Mouse (Mus musculus): Measurements from ENCODE around the gene Fam234b. TPM values are rescaled to one million over a fixed set of nuclear protein-coding genes. Genes with fewer than 3 reads are reported as not detected.

The Fam234b gene
- polyA plus RNA-seq, 1 experiment from 2014 or later = 25.2 TPM

DNA sequence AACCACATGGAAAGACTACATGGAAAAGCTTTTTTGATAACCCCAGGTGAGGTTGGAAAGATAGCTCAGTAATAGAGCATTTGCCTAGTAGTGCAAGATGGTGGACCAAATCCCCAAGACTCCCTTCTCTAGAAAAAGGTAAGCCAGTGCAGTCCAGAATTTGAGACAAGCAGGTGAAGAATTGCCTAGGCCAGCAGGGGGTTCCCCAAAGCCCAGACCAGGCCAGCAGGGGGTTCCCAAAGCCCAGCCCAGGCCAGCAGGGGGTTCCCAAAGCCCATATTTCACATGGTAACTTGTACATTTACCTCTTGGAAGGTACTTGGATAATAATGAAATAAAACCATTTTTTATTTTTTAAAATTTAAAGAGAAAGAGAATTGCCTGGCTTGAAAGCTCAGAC is 20.5 kb upstream of the Fam234b start:
- H3K27ac ChIP-seq (ENCODE audit: low read depth) = no peak overlapping the region
- H3K4me3 ChIP-seq (ENCODE audit: low read depth, low read length) = no peak overlapping the region
- no peak for TF ChIP-seq CTCF (IDR thresholded peaks at IDR 0.05; ENCODE audit: low read depth)
- no peak overlapping the region for H3K9ac ChIP-seq
- ATAC-seq (ENCODE audit: insufficient read depth) (no peak), DNase-seq (no peak)
- no peak overlapping the region for H3K4me2 ChIP-seq
- no peaks in the 10 kb centered on the region for H3K9me3 ChIP-seq (ENCODE audit: low read depth, low read length)
- no peaks in the 10 kb centered on the region for H3K27me3 ChIP-seq (ENCODE audit: insufficient read depth, low read length)
- no peaks in the 10 kb centered on the region for H3K36me3 ChIP-seq (ENCODE audit: insufficient read depth)
- H3K4me1 ChIP-seq (ENCODE audit: insufficient read depth) = no peaks in the 10 kb centered on the region

DNA sequence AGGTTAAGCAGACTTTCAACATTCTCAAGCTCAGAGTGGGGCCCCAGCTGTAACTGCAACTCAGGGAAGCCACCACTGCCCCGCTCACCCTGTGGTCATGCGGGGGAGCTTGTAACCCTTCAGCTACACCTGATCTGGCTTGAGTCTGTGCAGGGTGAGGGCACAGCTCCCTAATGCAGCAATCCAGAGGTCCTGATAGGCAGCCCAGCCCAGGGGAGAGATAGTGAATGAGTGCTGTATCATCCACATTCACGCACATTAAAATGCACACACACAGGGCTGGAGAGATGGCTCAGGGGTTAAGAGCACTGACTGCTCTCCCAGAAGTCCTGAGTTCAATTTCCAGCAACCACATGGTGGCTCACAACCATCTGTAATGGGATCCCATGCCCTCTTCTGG is 19.2 kb upstream of the Fam234b start:
- no peak overlapping the region for H3K27ac ChIP-seq (ENCODE audit: low read depth)
- WGBS = 21% methylated on average over 3 of the region's 3 CpGs
- no peaks in the 10 kb centered on the region for H3K27me3 ChIP-seq (ENCODE audit: insufficient read depth, low read length)
- TF ChIP-seq CTCF (IDR thresholded peaks at IDR 0.05; ENCODE audit: low read depth) = no peak
- no peaks in the 10 kb centered on the region for H3K36me3 ChIP-seq (ENCODE audit: insufficient read depth)
- no peaks in the 10 kb centered on the region for H3K9me3 ChIP-seq (ENCODE audit: low read depth, low read length)
- no peaks in the 10 kb centered on the region for H3K4me1 ChIP-seq (ENCODE audit: insufficient read depth)
- H3K9ac ChIP-seq = no peak overlapping the region
- no peak overlapping the region for H3K4me2 ChIP-seq
- DNase-seq = no peak
- H3K4me3 ChIP-seq (ENCODE audit: low read depth, low read length) = no peak overlapping the region
- ATAC-seq (ENCODE audit: insufficient read depth) = no peak

DNA sequence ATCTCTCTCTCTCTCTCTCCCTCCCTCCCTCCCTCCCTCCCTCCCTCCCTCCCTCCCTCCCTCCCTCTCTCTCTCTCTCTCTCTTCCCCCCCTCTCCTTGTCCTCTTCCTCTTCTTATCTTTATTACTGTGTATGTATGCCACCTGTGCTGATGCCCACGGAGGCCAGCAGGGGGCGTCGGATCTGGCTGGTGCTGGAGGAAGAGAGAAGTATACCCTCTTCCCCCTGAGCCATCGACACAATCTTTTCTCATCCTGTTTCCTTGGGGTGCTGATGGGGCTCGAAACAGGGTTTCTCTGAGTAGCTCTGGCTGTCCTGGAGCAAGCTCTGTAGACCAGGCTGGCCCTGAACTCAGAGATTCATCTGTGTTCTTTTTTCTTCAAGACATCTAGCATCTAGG is 14.9 kb upstream of the Fam234b start:
- no peak for ATAC-seq (ENCODE audit: insufficient read depth)
- no peak for DNase-seq
- 51% methylated on average over 5 of the region's 5 CpGs for WGBS

GRCm38 (mm10) chr6:135183961-135184360 is 13.8 kb upstream of the Fam234b start:
- H3K4me2 ChIP-seq = no peak overlapping the region
- H3K36me3 ChIP-seq (ENCODE audit: insufficient read depth) = no peaks in the 10 kb centered on the region
- ATAC-seq (ENCODE audit: insufficient read depth) (no peak), DNase-seq (peak; percentile 42)
- 27% methylated on average over 8 of the region's 8 CpGs for WGBS
- TF ChIP-seq CTCF (IDR thresholded peaks at IDR 0.05; ENCODE audit: low read depth) = peak; percentile 30; the same call in 1 of the 2 replicates
- no peak overlapping the region for H3K9ac ChIP-seq
- no peaks in the 10 kb centered on the region for H3K9me3 ChIP-seq (ENCODE audit: low read depth, low read length)
- H3K4me1 ChIP-seq (ENCODE audit: insufficient read depth) = no peaks in the 10 kb centered on the region
- no peak overlapping the region for H3K4me3 ChIP-seq (ENCODE audit: low read depth, low read length)
- no peaks in the 10 kb centered on the region for H3K27me3 ChIP-seq (ENCODE audit: insufficient read depth, low read length)
- H3K27ac ChIP-seq (ENCODE audit: low read depth) = no peak overlapping the region

More for the DNA sequence above, 14.9 kb upstream of the Fam234b start:
- no peaks in the 10 kb centered on the region for H3K4me1 ChIP-seq (ENCODE audit: insufficient read depth)
- H3K4me3 ChIP-seq (ENCODE audit: low read depth, low read length) = no peak overlapping the region
- H3K36me3 ChIP-seq (ENCODE audit: insufficient read depth) = no peaks in the 10 kb centered on the region
- H3K27ac ChIP-seq (ENCODE audit: low read depth) = no peak overlapping the region
- no peak overlapping the region for H3K4me2 ChIP-seq
- no peaks in the 10 kb centered on the region for H3K27me3 ChIP-seq (ENCODE audit: insufficient read depth, low read length)
- H3K9ac ChIP-seq = no peak overlapping the region
- peak; percentile 40 for TF ChIP-seq CTCF (IDR thresholded peaks at IDR 0.05; ENCODE audit: low read depth)
- H3K9me3 ChIP-seq (ENCODE audit: low read depth, low read length) = no peaks in the 10 kb centered on the region

DNA sequence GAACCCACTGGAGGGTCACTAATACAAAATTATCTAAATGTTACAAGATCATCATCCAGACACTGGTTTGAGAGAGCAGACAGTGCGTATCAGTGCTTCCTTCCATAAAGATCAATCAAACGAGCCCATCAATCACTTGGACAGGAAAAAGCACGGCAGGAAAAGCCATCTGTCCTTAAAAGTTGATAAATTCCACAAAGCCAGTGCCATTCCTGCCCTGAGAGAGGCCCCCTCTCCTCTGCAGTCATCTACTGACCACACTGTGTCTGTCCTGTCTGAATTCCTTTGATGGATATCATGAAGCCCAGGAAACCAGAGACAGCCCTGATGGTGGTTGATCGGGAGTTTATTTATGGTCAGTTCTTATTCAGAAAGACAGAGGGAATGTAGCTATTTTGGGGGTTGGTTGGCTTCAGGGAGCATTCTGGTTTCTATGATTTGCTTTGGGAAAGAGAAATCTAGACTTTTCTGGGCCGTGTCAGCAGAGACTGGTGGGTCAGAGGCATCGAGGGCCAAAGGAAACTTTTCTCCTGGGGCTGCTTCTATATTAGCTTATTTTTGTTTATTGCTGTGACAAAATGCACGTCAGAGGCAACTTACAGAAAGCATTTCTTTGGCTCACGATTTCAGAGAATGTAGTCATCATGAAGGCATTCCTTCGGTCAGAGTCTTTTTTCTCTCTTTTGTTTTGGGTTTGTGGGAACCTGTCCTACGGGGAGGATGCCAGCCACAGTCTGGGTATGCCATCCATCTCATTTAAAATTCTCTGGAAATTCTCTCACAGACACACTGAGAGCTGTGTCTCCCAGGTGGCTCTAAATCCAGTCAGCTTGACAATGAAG is 10.5 kb upstream of the Fam234b start:
- ATAC-seq (ENCODE audit: insufficient read depth) (no peak), DNase-seq (no peak)
- H3K36me3 ChIP-seq (ENCODE audit: insufficient read depth) = no peaks in the 10 kb centered on the region
- H3K4me2 ChIP-seq = no peak overlapping the region
- H3K9ac ChIP-seq = no peak overlapping the region
- no peaks in the 10 kb centered on the region for H3K4me1 ChIP-seq (ENCODE audit: insufficient read depth)
- no peak for TF ChIP-seq CTCF (IDR thresholded peaks at IDR 0.05; ENCODE audit: low read depth)
- H3K27me3 ChIP-seq (ENCODE audit: insufficient read depth, low read length) = no peaks in the 10 kb centered on the region
- WGBS = 39% methylated on average over 10 of the region's 10 CpGs
- no peak overlapping the region for H3K4me3 ChIP-seq (ENCODE audit: low read depth, low read length)
- no peaks in the 10 kb centered on the region for H3K9me3 ChIP-seq (ENCODE audit: low read depth, low read length)
- H3K27ac ChIP-seq (ENCODE audit: low read depth) = no peak overlapping the region

- ATAC-seq (ENCODE audit: insufficient read depth) (no peak), DNase-seq (no peak)
- H3K27ac ChIP-seq (ENCODE audit: low read depth) = no peak overlapping the region
- H3K4me3 ChIP-seq (ENCODE audit: low read depth, low read length) = no peak overlapping the region
- H3K9ac ChIP-seq = no peak overlapping the region
- no peaks in the 10 kb centered on the region for H3K9me3 ChIP-seq (ENCODE audit: low read depth, low read length)
- no peaks in the 10 kb centered on the region for H3K36me3 ChIP-seq (ENCODE audit: insufficient read depth)
- no peaks in the 10 kb centered on the region for H3K27me3 ChIP-seq (ENCODE audit: insufficient read depth, low read length)
- 49% methylated on average over 4 of the region's 4 CpGs for WGBS
- TF ChIP-seq CTCF (IDR thresholded peaks at IDR 0.05; ENCODE audit: low read depth) = no peak
- H3K4me1 ChIP-seq (ENCODE audit: insufficient read depth) = no peaks in the 10 kb centered on the region
- H3K4me2 ChIP-seq = no peak overlapping the region
These were observed 9.1 kb upstream of the Fam234b start for GRCm38 (mm10) chr6:135188629-135189028.

GRCm38 (mm10) chr6:135190122-135190521 is 7.7 kb upstream of the Fam234b start:
- WGBS = 70% methylated on average over 6 of the region's 6 CpGs
- TF ChIP-seq CTCF (IDR thresholded peaks at IDR 0.05; ENCODE audit: low read depth) = no peak
- ATAC-seq (ENCODE audit: insufficient read depth) (no peak), DNase-seq (no peak)
- H3K27ac ChIP-seq (ENCODE audit: low read depth) = no peak overlapping the region
- no peaks in the 10 kb centered on the region for H3K9me3 ChIP-seq (ENCODE audit: low read depth, low read length)
- no peaks in the 10 kb centered on the region for H3K4me1 ChIP-seq (ENCODE audit: insufficient read depth)
- H3K4me3 ChIP-seq (ENCODE audit: low read depth, low read length) = no peak overlapping the region
- H3K36me3 ChIP-seq (ENCODE audit: insufficient read depth) = no peaks in the 10 kb centered on the region
- no peaks in the 10 kb centered on the region for H3K27me3 ChIP-seq (ENCODE audit: insufficient read depth, low read length)
- H3K4me2 ChIP-seq = no peak overlapping the region
- H3K9ac ChIP-seq = no peak overlapping the region

Measured in lung, embryonic 14.5 days (tissue).